Mouse (Mus musculus): ENCODE results near the gene Isx. TPM values are rescaled to one million over a fixed set of nuclear protein-coding genes. Genes with fewer than 3 reads are reported as not detected.

Gene Isx
- total and polyA plus RNA-seq, 3 experiments: not detected

GRCm38 (mm10) chr8:74901765-74902164, 28.8 kb downstream of the Isx start:
- H3K36me3 ChIP-seq (replicated peaks in 1 of 2; ENCODE audit: control insufficient read depth in 1 of 2, insufficient read depth in 1 of 2, low read length in 1 of 2): no peaks in the 10 kb centered on the region
- in situ Hi-C loops (cut with MboI; ENCODE audit: low pct_ligation_motif_present, low pct_unique_long_range_greater_than_20kb, low sequenced_read_pairs) (no loop called here), dilution Hi-C loops (cut with MboI; ENCODE audit: extremely low pct_ligation_motif_present, extremely low pct_unique_long_range_greater_than_20kb, low sequenced_read_pairs) (no loop called here)
- H3K4me2 ChIP-seq (ENCODE audit: insufficient read depth, low read depth, poor library complexity, severe bottlenecking): no peak overlapping the region
- peaks cover 81% of the 10 kb centered on the region for H3K27me3 ChIP-seq (replicated peaks)
- H3K4me1 ChIP-seq (ENCODE audit: control insufficient read depth in 1 of 2, insufficient read depth in 2 of 2): no peaks in the 10 kb centered on the region
- H3K4me3 ChIP-seq (replicated peaks in 1 of 3; ENCODE audit: low read depth in 2 of 3, low read length in 2 of 3, poor library complexity in 1 of 3): no peak overlapping the region
- TF ChIP-seq HCFC1 (IDR thresholded peaks at IDR 0.05; ENCODE audit: low read depth, low read length) (no peak), JUND (conservative IDR thresholded peaks at IDR 0.05; ENCODE audit: low read depth, low read length) (no peak), ETS1 (conservative IDR thresholded peaks at IDR 0.05; ENCODE audit: low read depth, low read length) (no peak), GABPA (IDR thresholded peaks at IDR 0.05; ENCODE audit: insufficient replicate concordance, low read depth, low read length) (no peak), ZKSCAN1 (IDR thresholded peaks at IDR 0.05; ENCODE audit: borderline replicate concordance, low read depth, low read length) (no peak), RCOR1 (conservative IDR thresholded peaks at IDR 0.05; ENCODE audit: low read depth, low read length) (no peak), ELF1 (IDR thresholded peaks at IDR 0.05; ENCODE audit: low read depth, low read length) (no peak), MEF2A (IDR thresholded peaks at IDR 0.05; ENCODE audit: borderline replicate concordance, low read depth, low read length) (no peak), ZMIZ1 (IDR thresholded peaks at IDR 0.05; ENCODE audit: low read depth, low read length) (no peak), CTCF (conservative IDR thresholded peaks at IDR 0.05 in 1 of 2, IDR thresholded peaks at IDR 0.05 in 1 of 2; ENCODE audit: low read depth in 2 of 2, low read length in 2 of 2) (no peak), USF1 (IDR thresholded peaks at IDR 0.05; ENCODE audit: low read depth, low read length) (no peak), JUN (IDR thresholded peaks at IDR 0.05; ENCODE audit: insufficient read depth, low read depth, low read length) (no peak), EP300 (IDR thresholded peaks at IDR 0.05; ENCODE audit: low read length) (no peak), KAT2A (IDR thresholded peaks at IDR 0.05; ENCODE audit: insufficient replicate concordance, low read length) (no peak), CHD2 (IDR thresholded peaks at IDR 0.05; ENCODE audit: low read length) (no peak), ZC3H11A (IDR thresholded peaks at IDR 0.05; ENCODE audit: low read depth, low read length) (no peak), IRF4 (IDR thresholded peaks at IDR 0.05; ENCODE audit: low read depth, low read length) (no peak)
- no peak for DNase-seq (ENCODE audit: extremely low read depth)
- no peak overlapping the region for H3K9ac ChIP-seq (ENCODE audit: insufficient read depth, low read depth)
- H3K79me2 ChIP-seq (replicated peaks; ENCODE audit: control insufficient read depth, extremely low read depth, insufficient read depth, poor library complexity, severe bottlenecking): no peaks in the 10 kb centered on the region
- H3K27ac ChIP-seq (ENCODE audit: insufficient read depth, low read depth): no peak overlapping the region
- H3K9me3 ChIP-seq (replicated peaks; ENCODE audit: low read length): no peaks in the 10 kb centered on the region

GRCm38 (mm10) chr8:74903054-74903842, 30.3 kb downstream of the Isx start:
- Histone ChIP-seq H3K27me3 (replicated peaks) (peaks cover 78% of the 10 kb centered on the region), H3K4me3 (replicated peaks in 1 of 3; ENCODE audit: low read depth in 2 of 3, low read length in 2 of 3, poor library complexity in 1 of 3) (no peak overlapping the region), H3K4me1 (ENCODE audit: control insufficient read depth in 1 of 2, insufficient read depth in 2 of 2) (no peaks in the 10 kb centered on the region), H3K9me3 (replicated peaks; ENCODE audit: low read length) (no peaks in the 10 kb centered on the region), H3K4me2 (ENCODE audit: insufficient read depth, low read depth, poor library complexity, severe bottlenecking) (no peak overlapping the region), H3K9ac (ENCODE audit: insufficient read depth, low read depth) (no peak overlapping the region), H3K79me2 (replicated peaks; ENCODE audit: control insufficient read depth, extremely low read depth, insufficient read depth, poor library complexity, severe bottlenecking) (no peaks in the 10 kb centered on the region), H3K27ac (ENCODE audit: insufficient read depth, low read depth) (no peak overlapping the region), H3K36me3 (replicated peaks in 1 of 2; ENCODE audit: control insufficient read depth in 1 of 2, insufficient read depth in 1 of 2, low read length in 1 of 2) (no peaks in the 10 kb centered on the region)
- no peak for DNase-seq (ENCODE audit: extremely low read depth)
- no peak for TF ChIP-seq CHD1 (IDR thresholded peaks at IDR 0.05; ENCODE audit: low read depth, low read length)
- TF ChIP-seq CHD2 (IDR thresholded peaks at IDR 0.05; ENCODE audit: low read length): no peak
- TF ChIP-seq MYC (IDR thresholded peaks at IDR 0.05; ENCODE audit: low read depth, low read length): no peak
- TF ChIP-seq MEF2A (IDR thresholded peaks at IDR 0.05; ENCODE audit: borderline replicate concordance, low read depth, low read length): no peak
- TF ChIP-seq ZNF384 (IDR thresholded peaks at IDR 0.05; ENCODE audit: low read depth, low read length): no peak
- TF ChIP-seq USF1 (IDR thresholded peaks at IDR 0.05; ENCODE audit: low read depth, low read length): no peak
- no peak for TF ChIP-seq USF2 (conservative IDR thresholded peaks at IDR 0.05; ENCODE audit: low read depth, low read length)
- no peak for TF ChIP-seq TCF12 (IDR thresholded peaks at IDR 0.05; ENCODE audit: low read depth, low read length)
- TF ChIP-seq SIN3A (IDR thresholded peaks at IDR 0.05; ENCODE audit: low read length): no peak
- no peak for TF ChIP-seq E2F4 (IDR thresholded peaks at IDR 0.05; ENCODE audit: insufficient replicate concordance, low read depth, low read length)
- no peak for TF ChIP-seq ZC3H11A (IDR thresholded peaks at IDR 0.05; ENCODE audit: low read depth, low read length)
- TF ChIP-seq GABPA (IDR thresholded peaks at IDR 0.05; ENCODE audit: insufficient replicate concordance, low read depth, low read length): no peak
- TF ChIP-seq JUN (IDR thresholded peaks at IDR 0.05; ENCODE audit: insufficient read depth, low read depth, low read length): no peak
- TF ChIP-seq BHLHE40 (IDR thresholded peaks at IDR 0.05; ENCODE audit: low read depth, low read length): no peak
- dilution Hi-C loops (cut with MboI; ENCODE audit: extremely low pct_ligation_motif_present, extremely low pct_unique_long_range_greater_than_20kb, low sequenced_read_pairs): no loop called here
- in situ Hi-C loops (cut with MboI; ENCODE audit: low pct_ligation_motif_present, low pct_unique_long_range_greater_than_20kb, low sequenced_read_pairs): no loop called here

All from CH12.LX (cell line).